Mouse (Mus musculus) forebrain, embryonic 12.5 days (tissue): ENCODE measurements around the gene Tcam1. TPM values are rescaled to one million over a fixed set of nuclear protein-coding genes. Genes with fewer than 3 reads are reported as not detected.

Source experiments
- ATAC-seq: fragments of 200-750 bp; cut with Nextera tagmentation; 2 replicates; pipeline ENCODE4 v1.8.0; 2017; ENCODE audit warnings: moderate TSS enrichment; ENCODE audit not compliant: low FRiP score
- H3K27ac ChIP-seq: fragments of 300-500 bp; sonication (generic); 2 replicates; pipeline ENCODE4 v1.5.1; 2016; ENCODE audit warnings: mild to moderate bottlenecking
- H3K27me3 ChIP-seq: fragments of 300-500 bp; sonication (generic); 2 replicates; pipeline ENCODE4 v1.6.1; 2016; ENCODE audit warnings: mild to moderate bottlenecking
- H3K36me3 ChIP-seq: fragments of 300-500 bp; sonication (generic); replicated peaks from 2 replicates; pipeline ENCODE4 v1.6.1; 2016; ENCODE audit warnings: mild to moderate bottlenecking
- H3K4me1 ChIP-seq: fragments of 300-500 bp; sonication (generic); 2 replicates; pipeline ENCODE4 v1.6.1; 2016
- H3K4me2 ChIP-seq: fragments of 300-500 bp; sonication (generic); 2 replicates; pipeline ENCODE4 v1.6.1; 2016; ENCODE audit warnings: mild to moderate bottlenecking, moderate library complexity
- H3K4me3 ChIP-seq: fragments of 300-500 bp; sonication (generic); replicated peaks from 2 replicates; pipeline ENCODE4 v1.5.1; 2016; ENCODE audit warnings: mild to moderate bottlenecking
- H3K9ac ChIP-seq: fragments of 300-500 bp; sonication (generic); 2 replicates; pipeline ENCODE4 v1.6.1; 2016; ENCODE audit warnings: mild to moderate bottlenecking
- H3K9me3 ChIP-seq: fragments of 300-500 bp; sonication (generic); 2 replicates; pipeline ENCODE4 v1.6.1; 2016
- WGBS: fragments of 180-500 bp; shearing (Covaris S2); methylation state at CpG from one replicate; pipeline ENCODE4 v1.1.7; 2016; 5-methylcytosine and 5-hydroxymethylcytosine counted together
- polyA plus RNA-seq: library from polyadenylated mRNA; unstranded; fragments of >200 nt; fragmentation: Nextera tagmentation; extraction: Ambion mirVana; gene quantifications from 2 replicates; pipeline ENCODE4 v1.2.1, GENCODE M21; 2016

The Tcam1 gene
- polyA plus RNA-seq, 1 experiment from 2014 or later, result 0.34 TPM

DNA sequence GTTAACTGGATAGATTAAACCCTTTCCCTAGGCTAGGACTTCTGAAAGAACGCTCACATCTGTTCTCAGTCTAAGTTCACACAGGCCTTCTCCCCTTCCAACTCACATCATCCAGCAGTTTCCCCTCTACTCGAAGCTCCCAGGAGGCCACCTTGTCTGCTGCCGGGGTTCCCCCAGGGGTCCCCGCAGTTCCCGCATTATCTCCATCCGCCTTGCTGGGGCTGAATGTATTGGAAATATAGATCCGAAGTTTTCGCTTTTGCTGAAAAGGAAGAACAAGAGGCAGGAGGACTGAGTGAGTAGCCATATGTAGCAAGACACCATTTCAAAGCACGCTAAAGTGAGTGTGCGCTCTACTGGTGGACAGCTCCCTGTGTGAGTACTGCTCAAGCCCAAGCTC is 10.0 kb upstream of the Tcam1 start:
- H3K4me1 ChIP-seq, result peaks cover 29% of the 10 kb centered on the region
- 94% methylated on average over 10 of the region's 10 CpGs for WGBS
- peaks cover 62% of the 10 kb centered on the region for H3K36me3 ChIP-seq
- ATAC-seq, result no peak
- no peak overlapping the region for H3K9ac ChIP-seq
- no peak overlapping the region for H3K4me3 ChIP-seq
- no peaks in the 10 kb centered on the region for H3K27me3 ChIP-seq
- no peaks in the 10 kb centered on the region for H3K9me3 ChIP-seq
- no peak overlapping the region for H3K4me2 ChIP-seq
- 0 out of 2 replicates have a peak overlapping the region, but pooled peaks have one; percentile 78 for H3K27ac ChIP-seq

DNA sequence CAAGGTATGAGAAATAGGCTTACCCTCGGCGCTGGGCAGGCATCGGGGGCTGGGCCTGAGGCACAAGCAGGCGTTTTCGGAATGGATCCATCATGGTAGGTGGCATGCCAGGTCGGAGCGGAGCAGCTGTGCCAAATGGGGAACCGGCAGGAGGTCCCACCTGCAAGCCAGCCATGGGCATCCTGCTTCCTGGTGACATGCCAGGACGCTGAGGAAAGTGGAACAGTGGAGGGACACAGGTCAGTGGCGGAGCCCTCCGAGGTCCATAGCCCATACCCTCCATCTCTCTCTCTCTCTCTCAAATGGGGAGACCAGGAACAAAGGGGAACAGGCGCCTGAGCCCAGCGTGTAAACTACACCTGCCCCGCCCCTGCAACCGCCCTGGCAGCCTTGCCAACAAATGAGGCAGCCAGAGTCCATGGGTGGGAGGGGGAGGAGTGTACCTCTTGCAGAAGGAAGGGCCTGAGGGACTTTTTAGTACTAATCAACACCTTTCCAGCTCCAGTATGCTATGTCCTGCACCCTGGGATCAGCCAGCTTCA is 9.1 kb upstream of the Tcam1 start:
- Histone ChIP-seq H3K4me2 (no peak overlapping the region), H3K4me3 (no peak overlapping the region), H3K27ac (peak overlapping the region; percentile 78), H3K9ac (no peak overlapping the region), H3K27me3 (no peaks in the 10 kb centered on the region), H3K36me3 (peaks cover 52% of the 10 kb centered on the region), H3K9me3 (no peaks in the 10 kb centered on the region), H3K4me1 (peaks cover 35% of the 10 kb centered on the region)
- ATAC-seq, result no peak
- WGBS, result 77% methylated on average over 15 of the region's 15 CpGs

DNA sequence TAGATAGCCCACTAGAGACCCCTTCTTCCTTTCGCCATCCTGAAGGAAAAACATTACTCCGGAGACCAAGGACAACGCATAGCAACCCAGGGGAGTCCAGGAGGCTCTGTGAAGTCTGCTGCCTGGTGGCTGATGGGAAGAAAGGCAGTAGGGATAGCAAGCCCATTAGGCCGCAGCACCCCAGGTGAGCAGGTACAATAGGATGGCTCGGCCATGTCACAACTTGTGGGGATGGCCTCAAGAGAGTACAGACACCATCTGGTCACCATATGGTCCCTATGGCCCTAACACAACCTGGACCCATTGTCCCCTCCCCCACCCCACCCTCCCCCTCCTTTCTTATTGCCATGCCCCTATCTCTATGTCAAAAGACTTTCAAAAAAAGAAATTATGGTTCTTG is 8.6 kb upstream of the Tcam1 start:
- H3K4me2 ChIP-seq, result no peak overlapping the region; the same call in 1 of the 2 replicates
- no peak overlapping the region for H3K4me3 ChIP-seq
- H3K27me3 ChIP-seq, result no peaks in the 10 kb centered on the region
- ATAC-seq, result no peak
- H3K9ac ChIP-seq, result no peak overlapping the region
- H3K36me3 ChIP-seq, result peaks cover 47% of the 10 kb centered on the region
- peak overlapping the region; percentile 78; the same call in 1 of the 2 replicates for H3K27ac ChIP-seq
- H3K4me1 ChIP-seq, result peaks cover 35% of the 10 kb centered on the region
- 86% methylated on average over 5 of the region's 5 CpGs for WGBS
- no peaks in the 10 kb centered on the region for H3K9me3 ChIP-seq

DNA sequence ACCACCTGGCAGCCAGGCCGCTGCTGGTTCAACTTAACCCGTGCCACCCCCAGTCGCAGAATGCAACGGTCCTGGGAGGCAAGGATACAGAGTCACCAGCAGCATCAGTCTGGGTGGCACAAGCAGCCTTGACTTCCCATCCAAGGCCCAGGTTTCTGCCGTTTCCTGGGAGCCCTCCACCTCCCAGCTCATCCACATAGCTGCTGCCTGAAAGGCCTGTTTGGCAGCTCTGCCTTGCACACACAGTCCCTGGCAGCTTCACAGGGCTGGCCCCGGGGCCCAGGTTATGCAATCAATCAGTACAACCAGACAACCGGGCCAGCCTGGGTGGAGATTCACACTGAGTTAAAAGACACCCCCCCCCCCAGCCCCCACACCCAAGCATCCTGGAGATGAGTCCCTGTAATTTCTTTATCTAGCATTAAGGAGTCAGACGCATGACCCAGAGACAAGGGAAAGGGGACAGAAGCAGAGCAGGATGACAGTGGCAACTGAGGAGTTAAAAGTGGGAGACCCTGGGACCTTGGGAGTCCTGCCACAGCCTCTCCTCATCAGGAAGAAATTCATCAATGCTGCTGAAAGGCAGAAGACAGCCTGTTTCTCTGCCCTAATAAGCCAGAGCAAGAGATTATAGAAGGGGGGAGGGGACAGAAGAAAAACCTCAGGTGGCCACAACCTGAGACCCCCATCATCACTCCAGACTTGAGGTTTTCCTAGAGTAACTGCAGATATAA is 8.0 kb upstream of the Tcam1 start:
- Histone ChIP-seq H3K4me2 (peak overlapping the region; percentile 13; the same call in 1 of the 2 replicates), H3K4me3 (no peak overlapping the region), H3K9me3 (no peaks in the 10 kb centered on the region), H3K36me3 (peaks cover 41% of the 10 kb centered on the region), H3K9ac (no peak overlapping the region), H3K27me3 (no peaks in the 10 kb centered on the region), H3K27ac (peak overlapping the region; percentile 78), H3K4me1 (peaks cover 37% of the 10 kb centered on the region)
- 84% methylated on average over 8 of the region's 8 CpGs for WGBS
- ATAC-seq, result no peak

DNA sequence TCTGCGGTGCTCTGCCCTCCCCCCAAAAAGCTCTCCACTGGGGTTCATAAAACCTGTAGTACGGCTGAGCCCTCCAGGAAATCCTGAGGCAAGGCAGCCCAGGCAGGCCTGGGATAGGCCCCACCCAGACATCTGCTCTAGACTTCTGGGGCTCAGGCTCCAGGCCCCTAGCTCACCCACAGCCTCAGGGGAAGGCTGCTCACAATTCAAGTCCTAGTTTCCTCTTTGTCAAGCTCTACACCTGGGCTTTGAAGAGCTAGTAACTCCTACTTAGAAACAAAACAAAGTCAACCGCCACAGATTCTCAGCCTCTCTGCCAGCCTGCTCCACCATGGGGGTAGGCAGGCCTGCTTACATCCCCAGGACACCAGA is 7.4 kb upstream of the Tcam1 start:
- peaks cover 35% of the 10 kb centered on the region for H3K36me3 ChIP-seq
- ATAC-seq, result no peak
- no peaks in the 10 kb centered on the region for H3K27me3 ChIP-seq
- H3K9ac ChIP-seq, result no peak overlapping the region
- 69% methylated on average over 3 of the region's 3 CpGs for WGBS
- no peak overlapping the region for H3K4me2 ChIP-seq
- H3K27ac ChIP-seq, result peak overlapping the region; percentile 78
- H3K4me1 ChIP-seq, result peaks cover 37% of the 10 kb centered on the region
- no peaks in the 10 kb centered on the region for H3K9me3 ChIP-seq
- no peak overlapping the region for H3K4me3 ChIP-seq

DNA sequence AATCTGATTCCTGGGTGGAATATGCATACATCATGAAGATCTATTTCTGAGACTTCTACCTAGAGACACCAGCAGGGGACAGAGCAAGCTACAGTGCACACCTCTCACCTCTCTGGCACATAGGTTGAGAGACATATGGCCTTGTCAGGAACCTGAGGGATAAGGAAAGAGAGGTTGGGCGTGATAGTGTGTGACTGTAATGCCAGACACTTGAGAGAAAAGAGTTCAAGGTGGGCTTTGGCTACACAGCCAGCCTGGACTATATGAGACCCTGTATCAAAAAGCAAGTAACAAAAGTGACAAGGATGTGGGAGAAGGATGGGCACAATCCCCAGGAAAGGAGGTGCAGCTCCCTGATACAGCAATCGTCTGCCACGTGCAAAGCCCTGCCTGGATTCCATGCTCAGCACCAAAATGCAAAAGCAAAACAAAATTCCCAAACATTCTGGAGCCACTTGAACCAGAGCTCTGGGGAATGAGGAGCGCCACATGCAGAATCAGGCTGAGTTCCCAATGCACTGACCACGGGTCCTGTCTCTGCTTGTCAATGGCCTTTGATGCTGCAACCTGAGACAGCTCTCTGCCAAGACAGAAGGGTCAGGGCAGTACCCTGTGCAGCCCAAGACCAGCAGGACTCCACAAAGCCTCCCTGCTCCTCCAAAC is 5.2 kb upstream of the Tcam1 start:
- Histone ChIP-seq H3K9ac (peak overlapping the region; percentile 92), H3K4me3 (peak overlapping the region; percentile 76), H3K4me1 (peaks cover 40% of the 10 kb centered on the region), H3K4me2 (peak overlapping the region; percentile 77), H3K27me3 (no peaks in the 10 kb centered on the region), H3K9me3 (no peaks in the 10 kb centered on the region), H3K27ac (0 out of 2 replicates have a peak overlapping the region, but pooled peaks have one; percentile 36), H3K36me3 (peaks cover 13% of the 10 kb centered on the region)
- no peak for ATAC-seq
- 53% methylated on average over 5 of the region's 5 CpGs for WGBS

DNA sequence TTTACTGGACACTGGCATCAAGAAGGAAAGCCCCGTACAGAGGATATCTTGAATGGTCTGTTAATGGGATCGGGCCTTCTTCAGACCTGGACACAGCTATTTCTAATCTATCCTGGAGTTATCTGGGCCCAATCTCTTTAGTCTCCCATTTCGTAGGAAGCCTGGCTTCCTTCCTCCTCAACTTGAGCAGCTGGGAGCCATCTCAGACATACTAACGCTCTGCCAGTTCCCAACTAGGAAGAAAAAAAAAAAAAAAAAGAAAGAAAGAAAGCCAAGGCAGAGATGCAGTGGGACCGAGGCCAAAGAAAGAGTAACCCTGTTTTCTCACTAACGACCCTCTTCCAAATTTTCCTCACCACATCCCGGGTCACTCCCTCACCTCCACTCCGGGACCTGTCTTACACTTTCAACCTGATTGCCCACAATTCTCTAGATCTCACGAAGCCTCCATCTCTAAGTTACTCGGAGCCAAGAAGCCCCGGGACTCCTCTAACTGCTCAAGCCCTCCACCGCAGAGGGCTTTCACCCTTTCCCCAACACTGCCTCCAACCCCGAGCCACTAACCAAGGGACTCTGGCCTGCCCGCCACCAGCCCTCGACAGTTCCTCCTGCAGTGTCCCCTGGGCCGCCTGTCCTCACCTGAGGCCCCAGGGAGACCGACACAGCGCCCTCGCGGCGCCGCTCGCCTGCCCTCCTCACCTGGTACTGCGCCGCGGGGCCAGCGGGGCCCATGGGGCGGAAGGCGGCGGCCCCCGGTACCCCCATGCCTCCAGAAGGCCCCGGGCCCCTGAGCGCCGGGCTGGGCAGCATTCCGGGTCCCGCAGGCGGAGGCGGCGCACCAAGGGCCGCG is 4.5 kb upstream of the Tcam1 start:
- WGBS, result 2% methylated on average over 41 of the region's 41 CpGs
- peaks cover 43% of the 10 kb centered on the region for H3K4me1 ChIP-seq
- H3K27ac ChIP-seq, result peak overlapping the region; percentile 88
- H3K27me3 ChIP-seq, result no peaks in the 10 kb centered on the region
- H3K9me3 ChIP-seq, result no peaks in the 10 kb centered on the region
- ATAC-seq, result no peak; the same call in 1 of the 2 replicates
- peak overlapping the region; percentile 77 for H3K4me2 ChIP-seq
- H3K9ac ChIP-seq, result peak overlapping the region; percentile 92
- H3K36me3 ChIP-seq, result peaks cover 6% of the 10 kb centered on the region
- H3K4me3 ChIP-seq, result peak overlapping the region; percentile 76

DNA sequence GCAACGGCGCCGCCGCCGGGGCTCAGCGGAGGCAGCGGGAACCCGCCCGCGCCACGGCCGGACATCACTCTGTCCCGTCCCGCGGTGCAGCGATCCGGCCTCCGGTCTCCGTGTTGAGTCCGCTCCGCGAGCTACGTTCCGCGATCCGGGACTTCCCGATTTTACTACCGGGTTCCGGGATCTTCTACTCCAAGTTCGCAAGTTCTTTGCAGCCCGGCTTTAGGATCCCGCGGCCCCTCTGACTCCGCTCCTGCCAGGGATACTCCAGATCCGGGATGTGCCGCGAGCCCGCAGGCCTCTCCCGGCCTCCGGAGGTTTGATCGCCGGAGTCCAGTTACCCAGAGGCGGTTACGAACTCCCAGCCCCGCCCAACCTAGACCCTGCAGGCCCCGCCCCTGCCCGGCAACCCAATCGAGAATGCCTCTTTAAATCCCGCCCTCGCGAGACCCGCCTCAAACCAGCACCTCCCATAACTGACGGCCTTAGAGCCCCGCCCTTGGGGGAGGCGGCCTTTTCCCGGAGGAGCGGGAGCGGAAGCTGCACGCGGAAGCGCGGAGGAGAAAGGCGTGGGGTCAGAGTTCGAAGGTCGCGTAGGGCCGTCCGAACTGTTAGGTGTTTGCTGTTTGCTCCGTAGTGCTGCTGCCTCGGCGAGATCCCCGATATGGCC is 3.7 kb upstream of the Tcam1 start, which contains the start of gene Smarcd2:
Smarcd2 (minus strand) TSS at position 329 of the 667 bp plus-strand sequence.
- peak within 1 kb of the TSS; percentile 77 for H3K4me2 ChIP-seq
- peak within 1 kb of the TSS; percentile 88 for H3K27ac ChIP-seq
- peak; percentile 94 for ATAC-seq
- H3K9ac ChIP-seq, result peak within 1 kb of the TSS; percentile 92
- no peaks in the 10 kb centered on the region for H3K9me3 ChIP-seq
- H3K36me3 ChIP-seq, result no peaks in the 10 kb centered on the region
- no peaks in the 10 kb centered on the region for H3K27me3 ChIP-seq
- H3K4me3 ChIP-seq, result peak within 1 kb of the TSS; percentile 76
- H3K4me1 ChIP-seq, result peaks cover 37% of the 10 kb centered on the region
- under 1% methylated on average over 71 of the region's 72 CpGs for WGBS

DNA sequence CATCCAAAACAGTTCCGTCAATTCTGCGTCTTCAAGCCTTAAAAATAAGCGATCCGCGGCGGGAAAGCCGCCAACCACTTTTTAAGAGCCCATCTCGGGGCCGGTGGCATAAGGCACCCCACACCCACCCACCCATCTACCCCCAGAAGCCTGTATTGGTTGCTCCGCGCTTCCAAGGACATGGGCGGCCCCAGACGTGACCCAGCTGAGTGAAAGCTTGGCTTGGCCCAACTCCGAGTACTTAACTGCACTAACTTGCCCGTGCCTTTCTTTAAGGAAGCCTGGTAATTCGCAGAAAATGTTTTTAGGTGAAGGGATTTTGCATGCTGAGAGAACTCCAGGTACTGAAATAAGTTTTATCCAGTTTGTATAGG is 3.2 kb upstream of the Tcam1 start:
- ATAC-seq, result peak; percentile 33
- Histone ChIP-seq H3K4me3 (peak overlapping the region; percentile 76), H3K4me2 (peak overlapping the region; percentile 77), H3K9ac (peak overlapping the region; percentile 92), H3K27ac (peak overlapping the region; percentile 88), H3K4me1 (peaks cover 32% of the 10 kb centered on the region), H3K27me3 (no peaks in the 10 kb centered on the region), H3K9me3 (no peaks in the 10 kb centered on the region), H3K36me3 (no peaks in the 10 kb centered on the region)
- WGBS, result 21% methylated on average over 16 of the region's 16 CpGs

DNA sequence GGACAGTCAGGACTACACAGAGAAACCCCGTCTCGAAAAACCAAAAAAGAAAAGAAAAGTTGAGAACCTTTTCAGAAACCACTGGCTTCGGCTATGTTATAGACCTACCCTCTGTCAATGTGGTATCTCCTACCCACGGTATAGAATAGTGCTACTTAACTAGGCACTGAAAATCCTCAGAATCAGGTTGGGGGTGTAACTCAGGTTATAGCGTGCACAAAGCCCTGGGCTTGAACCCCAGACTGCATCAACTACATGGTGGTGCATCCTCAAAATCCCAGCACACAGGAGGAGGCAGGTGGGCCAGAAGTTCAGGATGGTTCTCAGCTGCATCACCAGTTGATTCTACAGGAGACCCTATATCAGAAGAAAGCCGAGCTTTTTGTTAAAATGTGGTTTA is 2.7 kb upstream of the Tcam1 start:
- ATAC-seq, result no peak
- Histone ChIP-seq H3K4me1 (peaks cover 27% of the 10 kb centered on the region), H3K36me3 (no peaks in the 10 kb centered on the region), H3K27me3 (peaks cover 3% of the 10 kb centered on the region; the same call in 1 of the 2 replicates), H3K4me2 (peak overlapping the region; percentile 77), H3K4me3 (0 out of 2 replicates have a peak overlapping the region, but pooled peaks have one; percentile 76), H3K9me3 (no peaks in the 10 kb centered on the region), H3K9ac (no peak overlapping the region), H3K27ac (no peak overlapping the region)
- WGBS, result 98% methylated on average over 6 of the region's 6 CpGs

DNA sequence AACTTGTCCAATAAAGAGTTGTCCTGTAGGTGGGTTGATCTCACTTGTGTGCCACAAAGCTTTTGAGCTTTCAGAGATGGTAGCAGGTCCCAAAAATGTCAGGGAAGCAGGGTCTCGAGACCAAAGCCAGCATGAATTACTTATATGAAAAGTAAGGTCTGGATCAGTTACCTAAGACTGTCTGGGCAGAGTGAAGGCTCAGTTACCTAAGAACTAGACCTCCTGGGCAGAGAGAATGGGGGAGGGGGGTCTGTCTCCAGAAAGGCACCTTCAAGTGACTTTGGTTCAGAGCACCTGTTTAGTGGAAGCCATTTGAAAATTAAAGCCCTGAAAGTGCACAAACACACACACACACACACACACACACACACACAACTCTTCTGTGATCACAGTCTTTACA is 2.1 kb upstream of the Tcam1 start:
- H3K4me3 ChIP-seq, result no peak overlapping the region
- H3K9ac ChIP-seq, result no peak overlapping the region
- H3K27me3 ChIP-seq, result peaks cover 3% of the 10 kb centered on the region; the same call in 1 of the 2 replicates
- no peaks in the 10 kb centered on the region for H3K9me3 ChIP-seq
- 92% methylated on average over 1 of the region's 1 CpGs for WGBS
- H3K36me3 ChIP-seq, result no peaks in the 10 kb centered on the region
- H3K27ac ChIP-seq, result no peak overlapping the region
- no peak for ATAC-seq
- peaks cover 22% of the 10 kb centered on the region for H3K4me1 ChIP-seq
- H3K4me2 ChIP-seq, result no peak overlapping the region
